Mouse (Mus musculus) frontal cortex, adult (tissue): ENCODE data around the gene Eif2d.

Experiments
- ATAC-seq: cut with Nextera tagmentation; 2 replicates; pipeline ENCODE4 v1.9.2; 2017; ENCODE audit warnings: mild to moderate bottlenecking, moderate library complexity, mixed read lengths; ENCODE audit not compliant: low TSS enrichment

The Eif2d gene

DNA sequence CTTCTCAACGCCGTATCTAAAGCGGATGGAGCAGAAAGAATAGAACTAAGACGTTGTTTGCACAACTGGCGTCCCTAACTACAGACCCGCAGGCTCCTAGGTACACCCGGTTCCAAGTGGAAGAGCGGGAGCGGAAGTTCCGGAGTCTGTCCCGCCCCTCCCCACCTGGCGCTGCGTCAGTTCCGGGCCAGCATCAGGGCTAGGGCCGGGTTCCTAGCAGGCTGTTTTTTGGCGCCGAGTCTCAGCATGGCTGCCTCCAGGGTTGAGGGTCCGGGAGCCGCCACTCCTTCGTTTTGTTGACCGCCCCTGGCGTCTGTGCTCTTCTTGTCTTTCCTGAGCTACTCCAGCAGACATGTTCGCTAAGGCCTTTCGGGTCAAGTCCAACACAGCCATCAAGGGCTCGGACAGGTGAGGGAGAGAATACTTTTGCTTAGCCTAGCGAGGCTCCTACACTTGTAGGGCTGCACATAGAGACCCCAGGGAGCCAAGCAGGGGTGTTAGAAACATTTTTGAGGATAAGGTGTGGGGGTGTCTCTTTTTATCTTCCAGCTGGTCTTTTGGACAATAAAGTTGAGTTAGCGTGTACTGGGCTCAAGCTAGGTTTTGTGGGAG lies at the start of gene Eif2d:
TSS of gene Eif2d (plus strand) at position 164 of the 612 bp plus-strand sequence.
- peak; percentile 99 for ATAC-seq

DNA sequence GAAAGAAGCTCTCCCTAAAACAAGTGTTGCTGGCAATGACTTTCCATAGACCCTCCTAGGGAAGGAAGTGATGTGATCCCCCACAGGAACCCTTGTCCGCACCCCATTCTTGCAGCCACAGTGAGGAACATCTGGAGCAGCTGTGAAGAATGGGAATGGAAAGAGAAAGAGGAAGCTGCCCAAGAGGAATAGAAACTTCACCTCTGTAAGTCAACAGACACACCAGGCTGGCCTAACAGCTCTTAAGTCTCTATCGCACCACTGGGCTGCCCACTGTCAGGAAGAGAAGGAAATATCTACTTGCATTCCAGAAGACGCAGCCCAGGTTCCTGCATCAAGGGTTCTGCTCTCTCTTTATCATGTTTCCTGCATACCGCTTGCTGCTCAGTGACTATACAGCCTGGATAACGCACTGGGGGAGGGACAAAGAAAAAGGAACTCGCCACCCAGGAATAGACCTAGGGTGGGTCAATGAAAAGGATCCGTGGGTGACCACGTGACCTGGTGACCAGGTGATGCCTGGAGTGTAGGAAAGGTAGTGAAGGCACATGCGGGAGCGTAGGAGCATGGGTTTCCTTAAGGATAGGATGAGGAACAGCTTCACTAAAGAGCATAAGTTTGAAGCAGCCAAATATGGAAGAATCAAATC lies 49.1 kb upstream of the Eif2d start:
- no peak for ATAC-seq

DNA sequence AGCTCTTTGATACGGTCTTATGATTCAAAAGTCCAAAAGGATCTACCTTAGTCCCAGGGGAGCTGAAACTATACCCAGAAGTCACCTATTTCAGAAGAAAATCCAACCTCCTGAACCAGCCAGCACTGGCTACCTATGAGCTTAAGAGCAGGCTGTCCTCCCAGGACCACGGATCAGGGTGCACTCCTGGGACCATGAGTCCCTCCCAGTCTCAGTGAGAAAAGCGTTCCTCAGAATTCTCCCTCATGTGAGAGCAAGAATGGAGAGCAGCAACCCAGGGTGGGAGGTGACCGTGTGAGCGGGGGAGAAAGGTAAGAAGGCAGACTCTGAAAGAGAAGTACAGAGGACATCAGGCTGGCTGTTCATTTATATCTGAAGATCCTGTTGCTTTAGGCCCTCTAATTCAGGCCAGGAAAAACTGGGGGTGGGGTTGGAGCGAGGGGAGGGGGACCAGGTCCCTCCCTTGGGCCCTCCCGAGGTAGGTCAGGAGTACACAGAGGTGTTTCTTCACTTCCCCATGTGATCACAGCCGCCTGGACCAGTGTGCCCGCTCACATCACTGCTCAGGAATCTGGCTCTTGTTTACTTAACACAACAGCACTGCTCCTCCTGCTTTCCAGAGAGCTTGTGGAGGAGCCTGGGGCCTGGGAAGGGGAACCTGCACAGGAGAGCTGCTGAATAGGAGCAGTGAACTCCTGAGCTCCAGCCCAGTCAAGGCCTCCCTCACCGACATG lies 45.2 kb upstream of the Eif2d start:
- no peak for ATAC-seq

DNA sequence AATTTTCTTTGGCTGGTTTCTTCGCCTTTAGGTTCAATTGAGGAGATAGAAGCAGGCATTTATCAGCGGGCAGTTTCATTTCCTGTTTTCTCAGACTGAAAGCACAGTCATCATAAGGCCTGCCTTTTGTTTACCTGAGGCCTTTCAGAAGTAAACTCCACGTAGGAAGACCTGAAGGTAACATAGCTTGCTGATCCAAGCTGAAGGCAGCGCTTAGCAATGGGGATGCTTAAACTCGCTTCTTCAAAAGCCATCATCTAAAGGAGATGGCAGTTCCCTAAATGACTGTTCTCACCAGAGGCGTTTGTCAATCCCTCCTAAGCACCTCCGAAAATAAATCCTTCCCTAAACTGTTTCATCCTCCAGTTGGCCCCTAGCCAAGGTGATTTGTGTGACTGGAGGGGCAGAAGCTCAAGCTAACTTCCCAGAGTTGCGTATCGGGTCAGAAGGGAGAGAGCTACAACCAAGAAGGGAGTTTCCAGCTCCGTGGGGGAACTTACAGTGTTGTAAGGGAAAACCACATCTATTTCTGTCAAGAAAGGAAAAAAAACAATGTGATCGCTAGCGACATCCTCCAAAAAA lies 42.4 kb upstream of the Eif2d start:
- ATAC-seq = 0 out of 2 replicates have a peak, but pooled peaks have one; percentile 32

DNA sequence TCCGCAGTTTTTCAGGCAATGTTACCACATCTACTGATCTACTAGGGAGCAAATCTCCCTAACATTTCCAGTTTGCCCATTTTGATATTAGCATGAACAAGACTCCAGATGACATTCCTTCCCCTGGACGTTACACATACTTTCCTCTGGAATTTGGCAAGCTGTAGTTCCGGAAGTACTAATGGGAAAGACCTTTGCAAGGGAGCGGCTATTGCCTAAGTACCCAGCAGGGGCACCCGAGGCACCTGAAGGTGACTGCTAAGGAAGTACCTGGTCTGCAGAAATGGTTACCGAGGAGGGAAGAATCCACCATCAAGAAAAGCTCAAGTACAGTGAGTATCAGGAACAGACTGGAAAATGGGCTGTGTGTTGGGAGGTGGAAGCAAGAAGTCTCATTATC lies 40.4 kb upstream of the Eif2d start:
- ATAC-seq = no peak

DNA sequence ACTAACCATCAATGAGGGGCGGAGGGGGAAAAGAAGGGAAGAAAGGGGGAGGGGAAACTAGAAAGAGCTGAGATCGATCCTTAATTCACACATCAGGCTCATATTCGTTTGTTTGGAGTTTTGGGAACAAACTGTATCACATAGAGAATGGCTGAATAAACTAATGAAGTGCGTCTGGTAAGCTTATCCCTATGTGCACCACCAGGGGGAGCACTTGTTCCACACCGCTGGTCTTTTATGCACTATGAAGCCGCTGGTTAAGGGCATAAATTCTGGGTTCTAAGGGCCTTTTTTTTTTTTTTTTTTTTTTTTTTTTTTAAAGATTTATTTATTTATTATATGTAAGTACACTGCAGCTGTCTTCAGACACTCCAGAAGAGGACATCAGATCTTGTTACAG lies 37.0 kb upstream of the Eif2d start:
- 0 out of 2 replicates have a peak, but pooled peaks have one; percentile 36 for ATAC-seq

DNA sequence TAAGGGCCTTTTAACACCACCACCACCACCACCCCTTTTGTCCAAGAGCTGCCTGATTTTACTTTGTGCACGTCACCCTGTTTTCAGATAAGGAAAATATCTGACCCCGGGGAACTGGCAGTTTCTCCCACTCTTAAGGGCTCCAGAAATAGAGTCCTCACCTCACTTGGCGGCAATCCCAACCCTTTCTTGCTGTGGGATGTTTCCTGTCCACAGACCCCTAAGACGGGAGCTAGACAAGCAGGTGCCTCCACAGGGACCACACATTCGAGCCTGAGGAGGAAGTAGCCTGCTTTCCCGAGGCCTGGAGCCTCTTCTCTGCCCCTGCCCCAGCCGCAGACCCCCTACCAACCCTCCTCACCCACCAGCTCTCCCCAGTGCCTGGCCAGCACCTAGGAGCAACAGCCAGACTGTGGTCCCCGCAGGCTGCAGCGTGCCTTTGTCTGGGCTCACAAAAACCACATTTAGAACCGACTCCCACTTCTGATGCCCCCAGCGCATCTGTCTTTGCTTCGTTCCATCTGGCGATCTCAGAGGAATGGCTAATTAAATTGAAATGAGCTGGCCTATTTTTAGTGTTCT lies 36.5 kb upstream of the Eif2d start:
- ATAC-seq = peak; percentile 71

DNA sequence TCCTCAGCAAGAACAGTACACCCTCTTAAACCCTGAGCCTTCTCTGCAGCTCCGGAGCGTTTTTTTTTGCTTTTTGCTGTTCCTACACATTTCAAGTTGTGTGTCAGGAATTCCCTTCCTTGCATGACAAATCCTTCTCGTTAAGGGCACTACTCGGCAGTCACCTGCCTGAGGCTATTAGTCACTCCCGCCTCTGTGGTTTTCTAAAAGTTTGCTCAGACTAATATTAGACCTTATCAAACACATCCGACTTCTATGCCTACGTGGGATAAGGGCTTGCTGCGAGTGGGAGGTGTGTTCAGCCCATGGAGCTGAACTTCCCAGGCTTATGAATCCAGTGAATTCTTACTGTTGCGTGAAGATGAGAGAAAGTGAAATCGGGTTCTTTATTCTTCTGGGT lies 34.5 kb upstream of the Eif2d start:
- ATAC-seq = peak; percentile 31; the same call in 1 of the 2 replicates

DNA sequence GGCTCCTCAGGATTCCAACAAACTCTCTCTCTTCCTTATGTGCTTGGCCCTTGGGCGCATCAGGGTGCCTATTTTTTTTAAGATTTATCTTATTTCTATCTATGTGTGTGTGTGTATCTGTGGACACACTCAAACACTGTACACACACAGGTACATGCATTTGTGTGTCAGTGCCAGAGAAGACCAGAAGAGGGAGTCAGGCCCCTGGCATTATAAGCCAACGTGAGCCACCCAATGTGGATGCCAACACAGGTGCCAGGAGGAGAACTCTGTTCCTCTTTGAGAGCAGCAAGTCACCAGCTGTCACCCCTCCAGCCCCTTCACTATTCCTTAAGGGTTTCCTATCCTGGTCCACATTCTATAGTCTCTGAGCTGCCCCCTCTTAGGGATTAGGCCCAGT lies 34.0 kb upstream of the Eif2d start:
- 0 out of 2 replicates have a peak, but pooled peaks have one; percentile 32 for ATAC-seq

DNA sequence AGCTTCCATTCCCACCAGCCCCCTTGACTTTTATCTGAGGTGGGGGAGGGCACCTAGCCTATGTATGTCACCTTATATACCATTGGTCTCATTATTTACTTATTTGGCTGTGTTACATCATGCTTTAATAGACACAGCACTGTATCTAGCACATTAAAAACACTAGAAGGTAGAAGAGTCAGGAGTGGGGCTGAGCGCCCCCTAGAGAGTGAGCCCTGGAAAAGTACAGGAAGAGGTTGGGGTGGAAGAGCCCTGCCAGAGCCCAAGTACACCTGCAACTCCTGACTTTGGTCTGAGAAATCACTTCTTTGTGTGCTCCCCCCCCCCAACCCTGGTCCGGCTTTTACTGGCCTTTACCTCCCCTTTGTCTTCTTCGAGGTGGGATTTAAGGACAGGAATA lies 31.0 kb upstream of the Eif2d start:
- no peak for ATAC-seq

DNA sequence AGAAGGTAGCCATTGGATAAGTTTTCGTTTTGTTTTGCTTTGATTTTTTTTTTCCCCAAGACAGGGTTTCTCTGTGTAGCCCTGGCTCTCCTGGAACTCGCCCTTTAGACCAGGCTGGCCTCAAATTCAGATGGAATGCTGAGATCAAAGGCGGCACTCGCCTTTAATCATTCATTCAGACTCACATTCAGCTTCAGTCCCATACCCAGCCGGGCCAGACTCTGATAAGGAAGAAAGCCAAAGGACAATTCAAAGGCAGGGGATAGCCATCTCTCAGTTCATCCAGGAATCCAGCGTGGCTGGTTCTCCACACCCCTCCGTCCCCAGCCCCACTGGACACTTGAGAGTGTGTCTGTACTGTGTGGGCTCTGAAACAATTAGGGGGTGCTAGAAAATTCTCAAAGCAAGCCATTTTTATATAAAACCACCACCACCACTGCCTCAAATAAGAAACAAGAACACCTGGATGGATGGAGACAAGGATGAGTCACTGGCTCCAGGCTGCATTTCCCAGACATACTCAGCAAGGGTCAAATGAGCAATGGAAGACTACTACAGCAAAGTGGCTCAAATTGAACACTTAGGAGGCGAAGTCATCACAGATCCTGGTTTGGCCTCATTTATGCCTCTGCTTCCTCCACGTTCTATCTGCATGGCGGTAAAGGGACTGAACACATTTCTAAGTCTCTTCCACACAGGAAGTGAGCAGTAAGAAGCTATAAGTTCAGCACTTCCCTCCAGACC lies 29.3 kb upstream of the Eif2d start:
- no peak for ATAC-seq

DNA sequence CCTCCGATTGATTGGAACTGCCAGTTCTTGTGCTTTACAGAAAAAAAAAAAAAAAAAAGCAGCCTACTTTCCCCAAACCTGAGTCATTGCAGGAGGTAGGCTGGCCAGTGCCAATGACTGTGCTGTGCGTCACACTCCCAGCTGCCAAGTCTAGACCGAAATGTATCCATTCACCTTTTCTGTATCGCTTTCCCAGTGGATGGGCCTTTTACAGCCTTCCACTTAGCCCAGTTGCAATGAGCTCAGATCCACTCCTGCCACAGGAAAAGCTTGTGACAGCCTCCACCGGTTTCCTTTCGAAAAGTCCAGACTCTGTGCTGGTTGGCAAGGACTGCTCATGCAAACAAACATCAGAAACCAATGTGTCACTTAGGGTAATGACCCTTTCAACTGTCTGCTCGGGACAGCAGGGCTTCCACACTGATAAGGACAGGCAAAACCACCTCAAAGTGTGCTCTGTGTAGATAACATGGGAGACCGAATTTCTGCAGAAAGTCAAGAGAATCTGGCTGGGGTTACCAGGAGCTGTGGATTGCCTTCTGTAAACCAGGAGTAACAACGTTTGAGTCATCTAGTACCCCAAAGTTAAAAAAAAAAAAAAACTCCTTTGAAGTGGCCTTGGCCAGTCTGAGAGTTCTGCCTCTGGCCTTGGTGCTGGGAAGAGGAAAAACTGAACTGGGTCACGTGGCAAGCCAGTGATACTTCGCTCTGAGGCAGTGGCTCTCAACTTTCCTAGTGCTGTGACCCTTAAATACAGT lies 26.8 kb upstream of the Eif2d start:
- ATAC-seq = peak; percentile 97

DNA sequence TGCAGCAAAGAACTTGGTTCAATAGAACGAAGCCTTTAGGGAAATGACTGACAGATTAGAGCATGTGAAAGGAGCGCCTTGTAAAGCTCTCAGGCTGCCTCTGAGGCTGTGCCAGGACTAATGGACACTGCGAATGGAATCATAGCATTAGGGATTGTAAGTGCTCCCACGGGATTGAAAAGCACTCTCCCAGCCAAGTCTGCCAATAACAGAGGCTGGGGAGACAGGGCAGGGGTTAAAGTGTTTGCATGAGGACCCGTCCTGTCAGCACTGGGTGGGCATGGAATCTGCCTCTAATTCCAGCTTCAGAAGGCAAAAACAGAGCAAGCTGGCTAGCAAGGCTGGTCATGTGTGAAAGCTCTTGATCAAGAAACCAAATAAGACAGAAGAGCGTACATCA lies 18.8 kb upstream of the Eif2d start:
- no peak for ATAC-seq

DNA sequence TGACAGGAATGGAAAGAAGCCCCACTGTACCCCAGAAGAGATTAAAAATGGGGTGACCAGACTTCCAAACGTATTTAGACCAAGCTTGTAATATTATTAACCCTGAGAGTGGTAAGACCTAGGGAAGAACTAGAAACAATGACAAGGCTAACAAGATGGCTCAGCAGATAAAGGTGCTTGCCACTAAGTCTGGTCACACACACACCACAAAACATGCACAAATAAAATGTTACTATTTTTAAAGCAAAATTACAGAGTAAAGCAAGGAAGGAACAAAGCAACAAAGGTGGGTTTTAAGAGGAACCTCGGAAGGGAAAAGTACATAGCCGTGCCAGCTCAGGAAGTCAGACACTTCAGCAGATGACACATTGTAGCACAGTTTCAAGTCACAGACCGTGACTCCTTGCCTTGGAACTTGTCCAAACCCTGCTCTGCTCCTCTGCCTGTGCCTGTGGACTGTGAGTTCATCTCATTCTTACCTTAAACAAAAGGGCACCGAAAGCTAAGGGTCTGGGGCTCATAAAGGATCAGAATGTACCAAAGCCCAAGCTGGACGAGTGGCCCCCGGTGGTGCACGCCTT lies 17.9 kb upstream of the Eif2d start:
- ATAC-seq = no peak

DNA sequence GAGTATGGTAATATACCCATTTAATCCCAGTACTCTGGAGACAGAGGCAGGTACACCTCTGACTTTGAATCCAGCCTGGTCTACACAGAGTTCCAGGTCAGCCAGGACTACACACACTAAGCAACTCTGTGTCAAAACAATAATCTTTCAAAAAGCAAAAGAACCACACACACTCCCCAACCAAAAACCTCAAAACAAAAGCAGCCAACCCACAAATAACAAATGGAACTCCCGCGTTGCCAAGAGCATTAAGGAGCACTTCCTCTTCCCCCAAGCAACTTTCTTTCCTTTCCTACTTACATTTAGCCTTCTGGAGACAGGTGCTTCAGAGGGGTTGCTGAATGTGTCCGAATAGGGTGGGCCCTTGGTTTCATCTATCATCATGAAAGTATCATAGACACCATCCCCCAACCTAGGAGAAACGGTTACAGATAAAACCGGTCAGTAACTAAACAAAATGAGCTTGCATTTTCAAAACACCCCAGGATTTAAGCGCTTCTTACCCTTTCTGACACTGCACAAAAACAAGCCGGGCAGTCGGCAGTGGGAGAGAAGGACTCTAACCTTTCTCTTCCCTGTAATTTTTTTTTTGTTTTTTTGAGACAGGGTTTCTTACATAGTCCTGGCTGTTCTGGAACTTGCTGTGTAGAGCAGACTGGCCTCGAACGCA lies 16.9 kb upstream of the Eif2d start:
- no peak for ATAC-seq

DNA sequence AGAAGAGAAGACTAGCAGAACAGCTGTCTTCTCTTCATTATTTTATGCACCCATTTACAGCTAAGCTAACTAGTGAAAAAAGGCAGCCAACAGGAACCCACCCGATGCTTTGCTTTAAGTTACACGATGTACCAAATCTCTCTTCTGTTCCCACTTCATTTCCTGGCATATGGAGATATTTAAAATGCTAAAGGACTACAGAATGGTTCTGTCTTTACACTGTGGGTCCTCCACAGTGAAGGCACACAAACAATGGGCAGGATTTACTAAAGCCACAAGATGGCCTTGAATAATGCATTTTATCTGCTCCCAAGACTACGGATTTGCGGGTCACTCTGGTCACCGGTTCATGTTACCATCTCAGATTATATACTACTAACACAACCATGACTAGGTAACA lies 15.9 kb upstream of the Eif2d start:
- ATAC-seq = peak; percentile 14; the same call in 1 of the 2 replicates

DNA sequence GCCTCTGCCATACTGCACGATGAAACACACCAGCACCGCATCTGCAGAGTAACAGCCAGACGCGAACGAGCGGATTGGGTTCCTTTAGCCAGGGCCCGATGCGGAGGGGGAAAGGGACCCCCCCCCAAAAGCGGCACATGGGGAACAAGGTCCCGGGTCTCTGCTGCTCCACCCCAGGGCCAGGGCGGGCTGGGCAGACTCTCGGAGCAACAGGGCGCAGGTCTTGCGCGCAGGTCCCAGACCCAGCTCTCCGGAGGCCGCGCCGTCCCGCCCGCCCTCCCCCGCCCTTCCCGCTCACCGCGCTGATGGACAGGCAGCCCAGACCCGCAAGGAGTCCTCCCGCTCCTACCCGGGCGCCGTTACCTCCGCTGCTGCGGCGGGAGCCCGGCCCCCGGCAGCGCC lies 15.3 kb upstream of the Eif2d start:
- ATAC-seq = peak; percentile 45

DNA sequence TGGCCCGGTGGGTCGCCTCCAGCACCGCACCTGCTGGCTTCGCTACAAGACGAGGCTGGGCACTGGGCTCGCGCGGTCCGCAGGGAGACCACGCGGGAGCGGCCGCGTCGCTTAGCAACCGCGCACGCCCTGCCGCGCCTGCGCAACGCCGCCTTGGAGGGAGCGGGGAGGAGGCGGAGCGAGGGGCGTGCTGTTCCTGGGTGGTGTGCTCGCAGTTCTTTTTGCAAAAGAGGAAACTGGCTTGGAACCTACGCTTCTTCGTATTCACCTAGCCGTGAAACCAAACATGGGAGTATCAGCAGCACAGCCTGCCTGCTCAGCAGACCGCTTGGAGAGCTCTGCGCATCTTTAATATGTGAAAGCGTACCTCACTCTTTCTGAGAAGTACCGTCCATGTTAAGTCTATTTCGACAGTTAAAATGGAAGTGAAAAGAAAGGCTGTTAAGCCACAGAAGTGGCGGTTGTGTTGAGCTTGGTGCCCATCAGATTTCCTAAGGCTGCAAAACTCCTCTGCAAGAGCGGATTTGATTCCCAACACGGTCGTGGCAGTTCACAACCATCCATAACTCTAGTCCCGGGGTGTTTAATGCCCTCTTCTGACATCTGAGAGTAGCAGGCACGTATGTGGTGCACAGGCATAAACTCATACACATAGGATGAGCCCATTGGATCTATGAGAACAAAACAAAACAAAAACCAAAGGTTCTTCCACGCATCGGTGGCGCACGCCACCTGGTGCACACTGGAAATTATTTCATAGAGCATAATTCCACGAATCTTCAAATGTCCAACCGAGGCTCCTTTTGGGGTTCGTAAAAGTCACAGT lies 14.6 kb upstream of the Eif2d start, which contains the start of gene Dyrk3:
TSS of gene Dyrk3 (minus strand) at position 150 of the 826 bp plus-strand sequence.
- peak; percentile 91 for ATAC-seq
